Mouse (Mus musculus) liver, adult 2 months (tissue): ENCODE data around the gene Emc9. TPM values are rescaled to one million over a fixed set of nuclear protein-coding genes. Genes with fewer than 3 reads are reported as not detected.
A peak's percentile ranks its signal among the peaks of the same experiment; 100 is the strongest.

Experiments
- DNase-seq: peaks from one replicate; pipeline ENCODE4 v3.0.0-alpha.2; 2011; ENCODE audit warnings: low read depth, low spot score; ENCODE audit errors: extremely low read depth
- H3K27ac ChIP-seq: fragments of 200-500 bp; replicated peaks from 2 replicates; pipeline ENCODE4 v1.5.1; 2012; ENCODE audit warnings: low read depth, mild to moderate bottlenecking, control low read depth, inconsistent platforms, low read length; ENCODE audit not compliant: insufficient read depth
- H3K27me3 ChIP-seq: fragments of 200-500 bp; 2 replicates; pipeline ENCODE4 v1.6.1; 2012; ENCODE audit warnings: mild to moderate bottlenecking, moderate library complexity, low read length, inconsistent platforms; ENCODE audit not compliant: control insufficient read depth, insufficient read depth
- H3K36me3 ChIP-seq: fragments of 200-500 bp; 2 replicates; pipeline ENCODE4 v1.6.1; 2012; ENCODE audit warnings: low read length, inconsistent platforms; ENCODE audit not compliant: control insufficient read depth, insufficient read depth
- H3K4me1 ChIP-seq: fragments of 200-500 bp; 2 replicates; pipeline ENCODE4 v1.6.1; 2011; ENCODE audit warnings: low read length; ENCODE audit not compliant: control insufficient read depth, insufficient read depth
- H3K4me3 ChIP-seq: fragments of 200-500 bp; 2 replicates; pipeline ENCODE4 v1.5.1; 2011; ENCODE audit warnings: low read depth, mild to moderate bottlenecking, control low read depth, low read length, moderate library complexity; ENCODE audit not compliant: insufficient read depth
- H3K79me2 ChIP-seq: fragments of 200-500 bp; 2 replicates; pipeline ENCODE4 v1.6.1; 2012; ENCODE audit warnings: inconsistent platforms, mild to moderate bottlenecking, low read length, moderate library complexity; ENCODE audit not compliant: control insufficient read depth, insufficient read depth
- H3K9ac ChIP-seq: fragments of 200-500 bp; 2 replicates; pipeline ENCODE4 v1.6.1; 2012; ENCODE audit warnings: low read depth, mild to moderate bottlenecking, control low read depth, inconsistent platforms, low read length
- CTCF ChIP-seq: fragments of 200-500 bp; IDR thresholded peaks from 2 replicates; pipeline ENCODE4 v1.5.1; 2011; ENCODE audit warnings: low read depth, low read length, control low read depth
- POLR2A ChIP-seq: fragments of 200-500 bp; IDR thresholded peaks from 2 replicates; pipeline ENCODE4 v1.6.1; 2011; ENCODE audit warnings: low read length, control low read depth; ENCODE audit not compliant: insufficient read depth; ENCODE audit errors: extremely low read depth
- WGBS: fragments of 180-500 bp; shearing (Covaris S2); methylation state at CpG from one replicate; pipeline ENCODE4 v1.1.7; 2018; 5-methylcytosine and 5-hydroxymethylcytosine counted together
- polyA plus RNA-seq: library from polyadenylated mRNA; depleted of rRNA; stranded (reverse); fragments of >200 nt; gene quantifications from 2 replicates; pipeline ENCODE4 v1.2.3, GENCODE M21; 2012
- total RNA-seq: library from RNA; depleted of rRNA; stranded (reverse); fragments of >200 nt; gene quantifications from 2 replicates; pipeline ENCODE4 v1.2.3, GENCODE M21; 2014

The Emc9 gene
- total and polyA plus RNA-seq, 2 experiments: 36.1 to 57.2 TPM

GRCm38 (mm10) chr14:55561860-55562259 is 23.2 kb downstream of the Emc9 start:
- DNase-seq: no peak
- Histone ChIP-seq H3K27ac (peak overlapping the region; percentile 97), H3K4me1 (peaks cover 21% of the 10 kb centered on the region), H3K4me3 (peak overlapping the region; percentile 72), H3K79me2 (peaks cover 16% of the 10 kb centered on the region), H3K36me3 (peaks cover 36% of the 10 kb centered on the region), H3K27me3 (no peaks in the 10 kb centered on the region), H3K9ac (peak overlapping the region; percentile 91)
- WGBS: 34% methylated on average over 10 of the region's 10 CpGs
- TF ChIP-seq CTCF (no peak), POLR2A (no peak)

DNA sequence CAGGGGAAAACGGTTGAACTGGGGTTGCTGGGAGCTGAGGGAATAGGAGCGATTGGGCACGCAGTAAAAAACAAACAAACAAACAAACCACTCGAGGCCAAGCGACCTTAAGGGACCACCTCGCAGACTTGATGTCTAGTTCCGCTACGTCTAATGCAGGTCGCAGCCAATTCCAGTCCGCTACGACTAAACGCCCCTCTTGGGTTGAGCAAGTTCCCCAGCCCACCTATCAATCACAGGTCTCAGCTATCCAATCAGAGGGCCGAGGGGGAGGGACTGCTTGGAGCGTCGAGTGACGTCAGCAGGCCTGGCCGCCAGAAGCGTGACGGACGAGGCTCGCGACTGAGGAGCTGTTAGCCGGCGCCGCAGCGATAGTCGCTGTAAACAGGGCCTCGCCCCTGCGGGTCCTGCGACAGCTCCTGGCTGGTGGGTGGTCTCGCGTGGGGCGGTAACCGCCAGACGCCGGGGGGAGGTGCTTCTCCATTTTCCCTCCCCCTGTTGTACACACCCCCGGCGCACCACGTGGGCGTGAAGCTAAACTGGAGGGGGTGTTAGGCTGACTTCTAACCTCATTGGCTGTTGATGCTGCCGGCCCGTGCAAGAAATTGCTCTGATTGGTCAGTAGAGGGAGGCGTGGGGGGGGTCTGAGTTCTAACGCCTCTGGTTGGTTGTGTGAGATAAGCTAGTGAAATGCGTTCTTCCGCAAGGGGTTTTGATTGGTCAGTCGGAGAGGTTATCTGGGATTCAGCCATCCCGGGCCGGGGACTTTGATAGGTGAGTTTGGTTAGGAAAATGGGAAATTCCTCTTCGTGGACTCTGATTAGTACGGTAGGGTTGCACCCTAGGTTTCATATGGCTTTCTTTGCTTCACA is 24.7 kb downstream of the Emc9 start, which contains the start of gene A730061H03Rik:
TSS of gene A730061H03Rik (minus strand) at position 205 of the 872 bp plus-strand sequence.
- TF ChIP-seq CTCF: no peak
- TF ChIP-seq POLR2A: 0 out of 2 replicates have a peak, but pooled peaks have one; percentile 20
- Histone ChIP-seq H3K27ac (peak within 1 kb of the TSS; percentile 98), H3K27me3 (no peaks in the 10 kb centered on the region), H3K79me2 (peaks cover 16% of the 10 kb centered on the region), H3K4me1 (peaks cover 13% of the 10 kb centered on the region), H3K9ac (peak within 1 kb of the TSS; percentile 91), H3K4me3 (peak within 1 kb of the TSS; percentile 81), H3K36me3 (peaks cover 25% of the 10 kb centered on the region)
- peak; percentile 99 for DNase-seq
- WGBS: under 1% methylated on average over 51 of the region's 51 CpGs

GRCm38 (mm10) chr14:55559799-55560201 is 25.3 kb downstream of the Emc9 start, which contains the start of gene Dcaf11:
Dcaf11 (plus strand) TSS chr14:55560006.
- peaks cover 13% of the 10 kb centered on the region for H3K4me1 ChIP-seq
- 0% methylated on average over 27 of the region's 27 CpGs for WGBS
- H3K36me3 ChIP-seq: peaks cover 18% of the 10 kb centered on the region
- no peaks in the 10 kb centered on the region for H3K27me3 ChIP-seq
- H3K4me3 ChIP-seq: peak within 1 kb of the TSS; percentile 81
- peaks cover 16% of the 10 kb centered on the region for H3K79me2 ChIP-seq
- H3K27ac ChIP-seq: peak within 1 kb of the TSS; percentile 98
- peak; percentile 94 for DNase-seq
- TF ChIP-seq CTCF (peak; percentile 12; the same call in 1 of the 2 replicates), POLR2A (peak; percentile 53)
- peak within 1 kb of the TSS; percentile 91 for H3K9ac ChIP-seq

DNA sequence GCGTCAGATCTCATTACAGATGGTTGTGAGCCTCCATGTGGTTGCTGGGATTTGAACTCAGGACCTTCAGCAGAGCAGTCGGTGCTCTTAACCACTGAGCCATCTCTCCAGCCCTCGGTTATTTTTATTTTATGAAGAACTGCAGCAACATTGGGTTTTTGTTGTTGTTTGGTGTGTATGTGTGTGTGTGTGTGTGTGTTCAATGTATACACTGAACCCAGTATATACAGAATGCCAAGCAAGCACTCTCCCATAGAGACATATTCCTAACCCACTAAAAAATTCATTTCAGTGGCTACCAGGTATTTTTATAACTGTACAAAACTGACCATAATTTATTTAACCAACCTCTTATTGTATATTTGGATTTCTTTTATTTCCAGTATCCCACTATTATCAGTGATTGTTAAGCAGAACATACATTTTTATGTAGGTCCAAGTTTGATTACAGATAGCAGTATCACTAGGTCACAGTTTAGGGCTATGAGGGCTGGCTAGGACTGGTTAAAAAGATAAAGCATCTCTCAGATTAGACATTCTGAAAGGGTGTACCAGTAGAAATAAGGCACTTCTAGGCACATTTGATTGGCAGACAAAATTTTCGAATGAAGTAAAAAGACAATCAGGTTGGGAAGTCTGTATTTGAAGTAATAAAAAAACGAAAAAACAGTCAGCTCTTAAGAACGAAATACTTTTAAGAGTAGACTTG is 26.2 kb downstream of the Emc9 start:
- WGBS: 49% methylated on average over 6 of the region's 6 CpGs
- DNase-seq: no peak
- H3K4me3 ChIP-seq: peak overlapping the region; percentile 81; the same call in 1 of the 2 replicates
- H3K27me3 ChIP-seq: no peaks in the 10 kb centered on the region
- H3K36me3 ChIP-seq: peaks cover 9% of the 10 kb centered on the region
- H3K9ac ChIP-seq: no peak overlapping the region
- H3K79me2 ChIP-seq: peaks cover 16% of the 10 kb centered on the region
- TF ChIP-seq POLR2A: no peak
- no peak for TF ChIP-seq CTCF
- H3K4me1 ChIP-seq: peaks cover 13% of the 10 kb centered on the region
- no peak overlapping the region for H3K27ac ChIP-seq

GRCm38 (mm10) chr14:55557587-55557986 is 27.5 kb downstream of the Emc9 start:
- Histone ChIP-seq H3K9ac (peak overlapping the region; percentile 16; the same call in 1 of the 2 replicates), H3K27ac (peak overlapping the region; percentile 87), H3K27me3 (no peaks in the 10 kb centered on the region), H3K36me3 (no peaks in the 10 kb centered on the region), H3K4me3 (no peak overlapping the region), H3K79me2 (peaks cover 14% of the 10 kb centered on the region), H3K4me1 (peaks cover 10% of the 10 kb centered on the region)
- 71% methylated on average over 3 of the region's 3 CpGs for WGBS
- DNase-seq: no peak
- TF ChIP-seq CTCF: no peak
- no peak for TF ChIP-seq POLR2A
